Mouse (Mus musculus): ENCODE data around the gene Iqsec1. TPM values are rescaled to one million over a fixed set of nuclear protein-coding genes. Genes with fewer than 3 reads are reported as not detected.

Gene Iqsec1
- polyA plus RNA-seq, 1 experiment from 2014 or later, result 30.1 TPM

DNA sequence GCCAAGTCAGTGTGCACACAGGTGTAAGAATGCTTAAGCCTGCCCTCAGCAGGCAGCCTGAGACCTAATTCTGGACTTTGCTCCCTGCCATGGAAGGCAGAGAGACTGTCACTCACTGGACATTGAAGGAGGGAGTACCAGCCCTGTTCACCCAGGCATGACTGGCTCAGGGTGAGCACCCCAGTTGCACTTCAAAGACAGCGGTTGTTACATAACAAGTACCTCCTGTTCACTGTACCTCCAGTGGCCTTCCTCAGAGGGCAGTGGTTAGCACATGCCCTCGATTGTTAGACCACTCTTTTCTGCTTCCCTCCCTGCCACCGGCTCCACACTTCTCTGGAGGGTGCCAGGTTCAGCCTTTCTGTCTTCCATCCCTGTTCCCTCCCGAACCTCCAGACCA is 225.2 kb downstream of the Iqsec1 start:
- Histone ChIP-seq H3K4me2 (replicated peaks) (no peak overlapping the region), H3K4me3 (replicated peaks; ENCODE audit: low read length) (no peak overlapping the region), H3K27me3 (ENCODE audit: control insufficient read depth, insufficient read depth, low read length) (no peaks in the 10 kb centered on the region), H3K36me3 (replicated peaks; ENCODE audit: control insufficient read depth, insufficient read depth) (0 out of 2 replicates have a peak, but pooled peaks cover under 1% of the 10 kb centered on the region), H3K4me1 (replicated peaks; ENCODE audit: control insufficient read depth, insufficient read depth, low read length) (peaks cover 31% of the 10 kb centered on the region), H3K27ac (no peak overlapping the region), H3K9me3 (ENCODE audit: control insufficient read depth, low read length) (no peaks in the 10 kb centered on the region), H3K9ac (no peak overlapping the region)
- WGBS, result 71% methylated on average over 4 of the region's 4 CpGs
- ATAC-seq (ENCODE audit: low FRiP score) (no peak), DNase-seq (ENCODE audit: low spot score) (no peak)

- Histone ChIP-seq H3K9ac (no peak overlapping the region), H3K9me3 (ENCODE audit: control insufficient read depth, low read length) (no peaks in the 10 kb centered on the region), H3K4me1 (replicated peaks; ENCODE audit: control insufficient read depth, insufficient read depth, low read length) (peaks cover 31% of the 10 kb centered on the region), H3K27me3 (ENCODE audit: control insufficient read depth, insufficient read depth, low read length) (no peaks in the 10 kb centered on the region), H3K4me3 (replicated peaks; ENCODE audit: low read length) (no peak overlapping the region), H3K27ac (no peak overlapping the region), H3K36me3 (replicated peaks; ENCODE audit: control insufficient read depth, insufficient read depth) (no peaks in the 10 kb centered on the region), H3K4me2 (replicated peaks) (no peak overlapping the region)
- WGBS, result 63% methylated on average over 2 of the region's 2 CpGs
- ATAC-seq (ENCODE audit: low FRiP score), result no peak
- DNase-seq (ENCODE audit: low spot score), result no peak
Measured at GRCm38 (mm10) chr6:90762120-90762736, 226.3 kb downstream of the Iqsec1 start.

GRCm38 (mm10) chr6:90761301-90762056 is 227.0 kb downstream of the Iqsec1 start:
- Histone ChIP-seq H3K9ac (no peak overlapping the region), H3K4me2 (replicated peaks) (no peak overlapping the region), H3K4me3 (replicated peaks; ENCODE audit: low read length) (no peak overlapping the region), H3K27me3 (ENCODE audit: control insufficient read depth, insufficient read depth, low read length) (no peaks in the 10 kb centered on the region), H3K36me3 (replicated peaks; ENCODE audit: control insufficient read depth, insufficient read depth) (no peaks in the 10 kb centered on the region), H3K9me3 (ENCODE audit: control insufficient read depth, low read length) (no peaks in the 10 kb centered on the region), H3K4me1 (replicated peaks; ENCODE audit: control insufficient read depth, insufficient read depth, low read length) (peaks cover 31% of the 10 kb centered on the region), H3K27ac (no peak overlapping the region)
- DNase-seq (ENCODE audit: low spot score) (no peak), ATAC-seq (ENCODE audit: low FRiP score) (no peak)
- WGBS, result 93% methylated on average over 4 of the region's 4 CpGs

- H3K4me3 ChIP-seq (replicated peaks; ENCODE audit: low read length), result no peak overlapping the region
- H3K9ac ChIP-seq, result no peak overlapping the region
- no peak for ATAC-seq (ENCODE audit: low FRiP score)
- H3K27me3 ChIP-seq (ENCODE audit: control insufficient read depth, insufficient read depth, low read length), result no peaks in the 10 kb centered on the region
- no peak for DNase-seq (ENCODE audit: low spot score)
- H3K27ac ChIP-seq, result no peak overlapping the region; the same call in 1 of the 2 replicates
- no peaks in the 10 kb centered on the region for H3K36me3 ChIP-seq (replicated peaks; ENCODE audit: control insufficient read depth, insufficient read depth)
- 66% methylated on average over 5 of the region's 5 CpGs for WGBS
- peaks cover 31% of the 10 kb centered on the region for H3K4me1 ChIP-seq (replicated peaks; ENCODE audit: control insufficient read depth, insufficient read depth, low read length)
- H3K4me2 ChIP-seq (replicated peaks), result no peak overlapping the region
- no peaks in the 10 kb centered on the region for H3K9me3 ChIP-seq (ENCODE audit: control insufficient read depth, low read length)
Measured at GRCm38 (mm10) chr6:90760886-90761285, 227.6 kb downstream of the Iqsec1 start.

DNA sequence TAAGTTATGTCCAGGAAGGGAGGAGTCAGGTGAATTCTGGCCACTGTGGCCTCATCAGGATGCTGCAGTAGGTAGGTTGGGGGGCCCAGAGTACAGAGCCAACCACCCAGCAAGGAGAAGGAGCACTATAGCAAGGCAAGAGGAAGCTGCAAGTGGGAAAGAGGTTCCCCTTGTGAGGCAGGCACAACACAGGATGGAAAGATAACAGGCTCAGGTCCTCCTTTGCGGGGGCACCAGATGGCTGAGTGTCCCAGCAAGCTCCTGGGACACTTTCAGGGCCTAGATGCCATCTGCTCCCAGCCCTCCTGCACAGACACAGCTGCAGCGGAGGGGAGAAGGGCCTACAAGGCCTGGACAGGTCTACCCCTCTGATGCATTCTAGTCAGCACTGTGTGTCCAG is 228.7 kb downstream of the Iqsec1 start:
- no peaks in the 10 kb centered on the region for H3K36me3 ChIP-seq (replicated peaks; ENCODE audit: control insufficient read depth, insufficient read depth)
- no peak overlapping the region for H3K4me2 ChIP-seq (replicated peaks)
- 33% methylated on average over 2 of the region's 2 CpGs for WGBS
- DNase-seq (ENCODE audit: low spot score) (no peak), ATAC-seq (ENCODE audit: low FRiP score) (0 out of 2 replicates have a peak, but pooled peaks have one; percentile 28)
- no peak overlapping the region for H3K4me3 ChIP-seq (replicated peaks; ENCODE audit: low read length)
- H3K9ac ChIP-seq, result no peak overlapping the region
- H3K4me1 ChIP-seq (replicated peaks; ENCODE audit: control insufficient read depth, insufficient read depth, low read length), result peaks cover 26% of the 10 kb centered on the region
- H3K27ac ChIP-seq, result peak overlapping the region; percentile 72
- no peaks in the 10 kb centered on the region for H3K27me3 ChIP-seq (ENCODE audit: control insufficient read depth, insufficient read depth, low read length)
- H3K9me3 ChIP-seq (ENCODE audit: control insufficient read depth, low read length), result no peaks in the 10 kb centered on the region

DNA sequence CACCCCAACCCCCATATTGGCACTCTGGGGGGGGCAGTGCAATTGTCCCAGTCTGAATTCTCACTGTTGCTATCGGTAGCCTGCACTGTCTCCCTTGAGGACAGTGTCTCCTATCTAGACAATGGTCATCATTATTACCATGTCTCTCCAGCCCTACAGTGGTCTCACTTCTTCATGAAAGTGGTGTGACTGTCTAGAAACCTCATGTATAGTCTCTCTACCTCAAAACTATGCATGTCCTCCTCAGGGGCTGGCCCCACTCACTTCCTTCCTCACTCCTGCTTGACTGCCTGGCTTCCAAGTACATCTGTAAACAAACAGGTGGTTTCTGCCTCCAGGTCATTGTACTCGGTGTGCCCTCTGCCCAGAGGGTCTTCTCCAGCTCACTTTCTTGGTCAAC is 230.3 kb downstream of the Iqsec1 start:
- Histone ChIP-seq H3K9me3 (ENCODE audit: control insufficient read depth, low read length) (no peaks in the 10 kb centered on the region), H3K4me3 (replicated peaks; ENCODE audit: low read length) (no peak overlapping the region), H3K27me3 (ENCODE audit: control insufficient read depth, insufficient read depth, low read length) (no peaks in the 10 kb centered on the region), H3K9ac (no peak overlapping the region), H3K27ac (no peak overlapping the region), H3K36me3 (replicated peaks; ENCODE audit: control insufficient read depth, insufficient read depth) (no peaks in the 10 kb centered on the region), H3K4me2 (replicated peaks) (no peak overlapping the region), H3K4me1 (replicated peaks; ENCODE audit: control insufficient read depth, insufficient read depth, low read length) (peaks cover 16% of the 10 kb centered on the region)
- DNase-seq (ENCODE audit: low spot score), result no peak
- ATAC-seq (ENCODE audit: low FRiP score), result no peak
- WGBS, result 86% methylated on average over 2 of the region's 2 CpGs

DNA sequence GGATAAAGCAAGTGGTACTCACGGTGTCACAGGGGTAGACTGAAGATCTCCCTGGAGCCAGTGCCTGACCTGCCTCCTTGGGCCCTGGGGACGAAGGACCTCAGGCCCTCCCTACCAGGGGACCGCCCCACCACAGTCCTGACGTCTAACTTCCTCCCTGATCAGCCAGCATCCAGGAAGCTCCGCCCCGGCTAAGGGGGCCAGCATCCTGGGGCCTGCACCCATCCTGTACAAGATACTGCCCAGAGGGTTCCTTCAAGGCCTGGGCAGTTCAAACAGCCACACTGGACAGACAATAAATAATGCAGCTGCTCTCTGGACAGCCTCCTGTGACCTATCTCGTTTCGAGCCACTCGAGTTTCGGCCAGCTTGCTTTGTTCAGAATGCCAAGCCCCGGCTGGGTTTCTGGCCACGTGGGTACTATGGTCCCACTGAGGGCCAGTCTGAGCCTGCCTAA is 231.0 kb downstream of the Iqsec1 start:
- ATAC-seq (ENCODE audit: low FRiP score), result no peak
- H3K27me3 ChIP-seq (ENCODE audit: control insufficient read depth, insufficient read depth, low read length), result no peaks in the 10 kb centered on the region
- H3K9me3 ChIP-seq (ENCODE audit: control insufficient read depth, low read length), result no peaks in the 10 kb centered on the region

DNA sequence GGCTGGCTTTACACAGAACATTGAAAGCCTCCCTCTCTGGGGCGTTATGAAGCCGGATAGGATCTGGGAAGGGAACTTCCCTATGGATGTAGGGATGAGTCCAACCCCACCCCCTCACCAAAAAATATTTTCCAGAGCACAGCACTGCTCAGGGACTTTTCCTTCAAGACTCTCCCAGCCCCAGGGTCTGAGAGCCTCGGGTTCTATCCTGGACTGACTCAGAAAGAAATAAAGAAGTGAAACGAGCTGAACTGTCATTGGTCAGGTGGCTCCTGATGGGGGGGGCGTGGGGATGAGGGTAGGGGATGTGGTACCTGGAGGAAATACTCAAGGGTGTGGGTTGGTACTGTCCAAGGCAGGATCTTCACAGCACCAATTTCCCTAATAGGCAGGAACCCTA is 231.9 kb downstream of the Iqsec1 start:
- Histone ChIP-seq H3K4me1 (replicated peaks; ENCODE audit: control insufficient read depth, insufficient read depth, low read length) (peaks cover 16% of the 10 kb centered on the region), H3K36me3 (replicated peaks; ENCODE audit: control insufficient read depth, insufficient read depth) (no peaks in the 10 kb centered on the region), H3K4me2 (replicated peaks) (no peak overlapping the region), H3K9ac (no peak overlapping the region), H3K27ac (no peak overlapping the region), H3K4me3 (replicated peaks; ENCODE audit: low read length) (no peak overlapping the region), H3K9me3 (ENCODE audit: control insufficient read depth, low read length) (no peaks in the 10 kb centered on the region), H3K27me3 (ENCODE audit: control insufficient read depth, insufficient read depth, low read length) (no peaks in the 10 kb centered on the region)
- ATAC-seq (ENCODE audit: low FRiP score) (no peak), DNase-seq (ENCODE audit: low spot score) (no peak)
- WGBS, result 84% methylated on average over 5 of the region's 5 CpGs

More for the DNA sequence above, 231.0 kb downstream of the Iqsec1 start:
- Histone ChIP-seq H3K4me2 (replicated peaks) (no peak overlapping the region), H3K9ac (no peak overlapping the region), H3K27ac (no peak overlapping the region), H3K4me1 (replicated peaks; ENCODE audit: control insufficient read depth, insufficient read depth, low read length) (peaks cover 16% of the 10 kb centered on the region), H3K4me3 (replicated peaks; ENCODE audit: low read length) (no peak overlapping the region), H3K36me3 (replicated peaks; ENCODE audit: control insufficient read depth, insufficient read depth) (no peaks in the 10 kb centered on the region)
- 69% methylated on average over 12 of the region's 12 CpGs for WGBS
- no peak for DNase-seq (ENCODE audit: low spot score)

DNA sequence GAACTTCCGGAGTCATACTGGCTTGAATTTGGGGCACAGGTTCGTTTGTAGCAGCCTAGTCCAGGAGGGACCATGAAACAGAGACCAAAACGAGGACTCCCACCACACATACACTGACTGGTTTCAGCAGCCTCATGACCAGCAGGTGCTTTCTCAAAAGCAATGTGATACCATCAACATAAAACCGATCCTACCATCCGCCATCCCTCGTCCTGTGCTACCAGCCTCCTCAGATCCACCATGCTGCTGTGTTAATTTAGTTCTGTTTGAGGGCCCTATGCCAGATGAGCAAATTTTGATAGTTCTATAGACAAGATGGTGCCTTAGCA is 232.9 kb downstream of the Iqsec1 start:
- DNase-seq (ENCODE audit: low spot score) (no peak), ATAC-seq (ENCODE audit: low FRiP score) (no peak)
- H3K4me1 ChIP-seq (replicated peaks; ENCODE audit: control insufficient read depth, insufficient read depth, low read length), result peaks cover 14% of the 10 kb centered on the region
- no peak overlapping the region for H3K4me3 ChIP-seq (replicated peaks; ENCODE audit: low read length)
- WGBS, result 93% methylated on average over 6 of the region's 6 CpGs
- no peak overlapping the region for H3K9ac ChIP-seq
- H3K27me3 ChIP-seq (ENCODE audit: control insufficient read depth, insufficient read depth, low read length), result no peaks in the 10 kb centered on the region
- no peak overlapping the region for H3K27ac ChIP-seq
- no peaks in the 10 kb centered on the region for H3K9me3 ChIP-seq (ENCODE audit: control insufficient read depth, low read length)
- no peak overlapping the region for H3K4me2 ChIP-seq (replicated peaks)
- no peaks in the 10 kb centered on the region for H3K36me3 ChIP-seq (replicated peaks; ENCODE audit: control insufficient read depth, insufficient read depth)
